Comparison of ENCODE assay signal across 18 mouse cellular contexts in genomic region chr16:95259505-95259904, GRCm38 (mm10). TPM values are rescaled to one million over a fixed set of nuclear protein-coding genes. Genes with fewer than 3 reads are reported as not detected.
DNase-seq lines count a peak whose midpoint lies in the region; ATAC-seq and TF ChIP-seq lines count a peak whose summit lies in the region.
"Had no signal": no experiment of that assay in that cellular context is flagged by ENCODE, and none has a peak within 500 bp of the region (broad histone marks: within the 10 kb centered on the region; RNA-seq: fewer than 3 reads in every experiment).

No protein-coding gene starts in this region.

- H3K9ac ChIP-seq in stomach, embryonic 16.5 days (ENCODE audit: low read length), result peak overlapping the region; percentile 19; the same call in 1 of the 2 replicates
- H3K9ac ChIP-seq: forebrain, postnatal 0 days; hindbrain, embryonic 12.5 days; liver, postnatal 0 days; neural tube, embryonic 12.5 days had no signal

- TF ChIP-seq CTCF in lung, adult 2 months (IDR thresholded peaks at IDR 0.05; ENCODE audit: insufficient read depth, low read length), result no peak
- no peak for TF ChIP-seq CTCF in embryonic fibroblast, embryonic 13.5 days (IDR thresholded peaks at IDR 0.05; ENCODE audit: borderline replicate concordance, insufficient read depth, low read length)

- H3K9me3 ChIP-seq in stomach, embryonic 16.5 days (replicated peaks; ENCODE audit: control insufficient read depth, low read length), result no peaks in the 10 kb centered on the region
- H3K9me3 ChIP-seq: hindbrain, embryonic 12.5 days; midbrain, embryonic 10.5 days; neural tube, embryonic 12.5 days had no signal

- 0 out of 2 replicates have a peak, but pooled peaks have one; percentile 9 for TF ChIP-seq POLR2A in lung, adult 2 months (IDR thresholded peaks at IDR 0.05; ENCODE audit: borderline replicate concordance, extremely low read depth, low read depth, low read length)
- TF ChIP-seq POLR2A in embryonic fibroblast, embryonic 13.5 days (IDR thresholded peaks at IDR 0.05; ENCODE audit: low read depth, low read length), result no peak

- H3K27me3 ChIP-seq in stomach, embryonic 16.5 days (ENCODE audit: control insufficient read depth, insufficient read depth, low read length), result no peaks in the 10 kb centered on the region
- H3K27me3 ChIP-seq: neural tube, embryonic 12.5 days had no signal

- no peaks in the 10 kb centered on the region for H3K36me3 ChIP-seq in stomach, embryonic 16.5 days (ENCODE audit: control insufficient read depth, insufficient read depth, low read length)
- H3K36me3 ChIP-seq: hindbrain, embryonic 12.5 days; midbrain, embryonic 10.5 days; neural tube, embryonic 12.5 days had no signal

- peak overlapping the region; percentile 44 for H3K4me3 ChIP-seq in lung, adult 2 months (replicated peaks; ENCODE audit: extremely low read depth, low read depth, low read length)
- no peak overlapping the region for H3K4me3 ChIP-seq in embryonic fibroblast, embryonic 13.5 days (ENCODE audit: insufficient read depth, low read length)
- H3K4me3 ChIP-seq in stomach, embryonic 16.5 days (replicated peaks; ENCODE audit: low read length), result peak overlapping the region; percentile 29
- H3K4me3 ChIP-seq: gastrocnemius, adult 2 months; hindbrain, embryonic 12.5 days; midbrain, embryonic 10.5 days; neural tube, embryonic 12.5 days had no signal

- WGBS in lung, adult 2 months, result 61% methylated on average over 4 of the region's 4 CpGs
- WGBS in stomach, embryonic 16.5 days, result 45% methylated on average over 4 of the region's 4 CpGs

- peaks cover 3% of the 10 kb centered on the region; the same call in 1 of the 2 replicates for H3K4me1 ChIP-seq in lung, adult 2 months (ENCODE audit: control insufficient read depth, insufficient read depth, low read length)
- 0 out of 2 replicates have a peak, but pooled peaks cover 4% of the 10 kb centered on the region for H3K4me1 ChIP-seq in embryonic fibroblast, embryonic 13.5 days (ENCODE audit: control insufficient read depth, insufficient read depth, low read length)
- no peaks in the 10 kb centered on the region for H3K4me1 ChIP-seq in stomach, embryonic 16.5 days (ENCODE audit: control insufficient read depth, insufficient read depth, low read length)
- H3K4me1 ChIP-seq: hindbrain, embryonic 12.5 days; midbrain, embryonic 10.5 days had no signal

- peak overlapping the region; percentile 30 for H3K4me2 ChIP-seq in stomach, embryonic 16.5 days (ENCODE audit: low read depth, low read length)
- H3K4me2 ChIP-seq: hindbrain, embryonic 12.5 days; neural tube, embryonic 12.5 days had no signal

- peak overlapping the region; percentile 28; the same call in 1 of the 2 replicates for H3K27ac ChIP-seq in embryonic fibroblast, embryonic 13.5 days (ENCODE audit: insufficient read depth, low read length)
- H3K27ac ChIP-seq in stomach, embryonic 16.5 days (ENCODE audit: low read length), result no peak overlapping the region; the same call in 1 of the 2 replicates
- H3K27ac ChIP-seq: gastrocnemius, adult 2 months; hindbrain, embryonic 12.5 days; midbrain, embryonic 10.5 days; neural tube, embryonic 12.5 days had no signal

- ATAC-seq in stomach, embryonic 16.5 days (ENCODE audit: insufficient read depth, low FRiP score), result no peak
- ATAC-seq: forebrain, postnatal 0 days; inflammation-experienced regulatory T-cells, adult 6 months; liver, postnatal 0 days had no signal

- no peak for DNase-seq in lung, adult 2 months
- no peak for DNase-seq in lung, postnatal 4 days
- DNase-seq in kidney, postnatal 14 days, result peak; percentile 68
- no peak for DNase-seq in layer of hippocampus, postnatal 25 days (ENCODE audit: extremely low spot score in 1 of 2, low spot score in 1 of 2)
- no peak for DNase-seq in gastrocnemius, postnatal 10 days
- DNase-seq: cerebellum, adult 11-12 months; cerebellum, postnatal 25 days; forebrain, postnatal 0 days; gastrocnemius, adult 2 months; liver; liver, postnatal 0 days; thymus, postnatal 25 days had no signal

RNA-seq across cellular contexts. Expression of gene Kcnj15, which starts 2.1 kb away (rescaled TPM):
- 27.5 and 34.3 TPM in 2 replicates for polyA plus RNA-seq in lung, adult 2 months (2012; rRNA removed)
- 36.3 and 51.2 TPM in 2 replicates for polyA plus RNA-seq in embryonic fibroblast, embryonic 13.5 days (2011; ENCODE audit: insufficient read length, low read depth, missing spikeins)
- polyA plus RNA-seq in stomach, embryonic 16.5 days (2015; fragmentation: Nextera tagmentation; extraction: Ambion mirVana), result 6.1 and 7.3 TPM in 2 replicates
- under 1 TPM in 1 of 2 experiments, not detected in 1; 0.15 TPM for total RNA-seq in layer of hippocampus, postnatal 25 days (2021)
- under 1 TPM; 0.52 to 0.70 TPM for total RNA-seq in gastrocnemius, postnatal 10 days (2021)
